Mouse (Mus musculus) T-helper 1 cell (primary cell): ENCODE measurements around the gene Rmnd1.

Source experiments
- in situ Hi-C: fragments of 300-600 bp; cut with MboI, MseI; formaldehyde crosslinking; loops from one replicate; pipeline ENCODE4 v1.15.1; 2025; ENCODE audit warnings: high pct_unique_total_duplicates

The Rmnd1 gene

GRCm38 (mm10) chr10:4354371-4355260, 77.6 kb downstream of the Rmnd1 start:
- in situ Hi-C loops, result loop anchor here (5.0 kb wide), 1 partner anchor 362 kb away; no protein-coding TSS in a partner anchor
